Mouse (Mus musculus): ENCODE measurements around the gene Stk39. TPM values are rescaled to one million over a fixed set of nuclear protein-coding genes. Genes with fewer than 3 reads are reported as not detected.
A peak's percentile ranks its signal among the peaks of the same experiment; 100 is the strongest.
"Not testable (repeated sequence)": the region's sequence is repeated elsewhere in the genome, so short reads cannot be mapped to it uniquely, and the experiment has no call there.

Gene Stk39
- polyA plus RNA-seq, 1 experiment from 2014 or later, result 18.3 TPM

DNA sequence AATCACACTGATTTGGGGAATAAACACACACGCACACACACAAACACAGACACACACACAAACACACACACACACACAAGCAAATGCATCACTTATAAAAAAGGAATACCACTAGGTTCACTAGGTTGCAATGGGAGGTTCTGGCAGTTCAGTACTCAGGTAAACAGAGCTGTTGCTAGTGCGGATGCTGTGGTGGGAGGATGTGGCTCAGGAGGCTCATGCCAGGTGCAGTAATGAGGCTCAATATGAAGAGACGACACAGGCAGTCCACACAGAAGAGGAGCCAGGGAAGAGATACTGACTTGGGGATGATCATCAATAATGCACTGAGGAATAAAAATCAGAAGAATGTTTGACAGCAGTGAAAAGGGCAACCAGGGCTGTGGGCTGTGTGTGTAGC, 228.8 kb downstream of the Stk39 start:
- Histone ChIP-seq H3K4me1 (replicated peaks; ENCODE audit: control insufficient read depth, insufficient read depth, low read length) (no peaks in the 10 kb centered on the region), H3K9me3 (ENCODE audit: control insufficient read depth, low read length) (no peaks in the 10 kb centered on the region), H3K9ac (ENCODE audit: low read length) (no peak overlapping the region), H3K27me3 (replicated peaks; ENCODE audit: control insufficient read depth, insufficient read depth, low read length) (no peaks in the 10 kb centered on the region), H3K36me3 (ENCODE audit: control insufficient read depth, insufficient read depth, low read length) (no peaks in the 10 kb centered on the region), H3K4me2 (ENCODE audit: low read length) (no peak overlapping the region), H3K27ac (ENCODE audit: low read depth) (no peak overlapping the region), H3K4me3 (ENCODE audit: low read depth, low read length) (no peak overlapping the region)
- 81% methylated on average over 3 of the region's 3 CpGs for WGBS
- DNase-seq (ENCODE audit: low spot score) (no peak), ATAC-seq (replicated peaks; ENCODE audit: low FRiP score, low TSS enrichment, low read depth) (no peak)

DNA sequence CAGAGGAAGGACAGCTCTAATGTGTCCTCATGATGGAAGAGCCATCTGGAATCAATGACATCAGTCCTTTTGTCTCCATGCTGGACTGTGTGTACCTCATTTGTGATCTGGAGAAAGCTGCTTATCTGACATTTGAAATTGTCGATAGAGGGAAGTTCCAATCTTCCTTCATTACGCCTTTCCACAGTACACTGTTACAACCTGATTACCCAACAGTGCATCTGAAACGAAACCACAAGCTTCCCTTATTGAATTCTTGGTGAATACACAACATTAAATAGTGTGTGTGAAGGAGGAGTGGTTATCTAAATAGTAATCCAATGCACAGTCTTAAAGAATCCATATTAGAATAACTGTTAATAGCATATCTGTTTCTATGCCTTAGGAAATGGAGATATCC, 230.0 kb downstream of the Stk39 start:
- Histone ChIP-seq H3K9ac (ENCODE audit: low read length) (no peak overlapping the region), H3K4me1 (replicated peaks; ENCODE audit: control insufficient read depth, insufficient read depth, low read length) (no peaks in the 10 kb centered on the region), H3K9me3 (ENCODE audit: control insufficient read depth, low read length) (no peaks in the 10 kb centered on the region), H3K27me3 (replicated peaks; ENCODE audit: control insufficient read depth, insufficient read depth, low read length) (no peaks in the 10 kb centered on the region), H3K27ac (ENCODE audit: low read depth) (no peak overlapping the region), H3K36me3 (ENCODE audit: control insufficient read depth, insufficient read depth, low read length) (no peaks in the 10 kb centered on the region), H3K4me2 (ENCODE audit: low read length) (no peak overlapping the region), H3K4me3 (ENCODE audit: low read depth, low read length) (no peak overlapping the region)
- WGBS, result 84% methylated on average over 3 of the region's 3 CpGs
- ATAC-seq (replicated peaks; ENCODE audit: low FRiP score, low TSS enrichment, low read depth) (no peak), DNase-seq (ENCODE audit: low spot score) (no peak)

DNA sequence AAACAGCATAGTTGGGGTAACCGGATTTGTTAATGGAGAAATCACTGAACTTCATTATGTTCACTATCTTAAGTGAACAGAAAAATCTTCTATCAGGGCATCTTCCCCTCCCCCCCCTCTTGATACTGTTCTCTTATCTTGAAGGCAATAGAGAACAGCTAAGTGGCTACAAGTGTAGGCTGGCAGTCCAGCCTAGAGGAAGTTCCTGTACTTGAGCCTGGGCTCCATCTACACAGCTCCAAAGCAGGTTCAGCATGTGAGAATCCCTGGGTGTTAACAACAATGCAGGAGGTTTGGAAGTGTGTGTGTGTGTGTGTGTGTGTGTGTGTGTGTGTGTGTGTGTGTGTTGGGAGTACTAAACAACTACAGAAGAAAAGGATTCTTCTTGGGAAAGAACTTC, 230.4 kb downstream of the Stk39 start:
- Histone ChIP-seq H3K9ac (ENCODE audit: low read length) (no peak overlapping the region), H3K4me3 (ENCODE audit: low read depth, low read length) (no peak overlapping the region), H3K4me1 (replicated peaks; ENCODE audit: control insufficient read depth, insufficient read depth, low read length) (no peaks in the 10 kb centered on the region), H3K4me2 (ENCODE audit: low read length) (no peak overlapping the region), H3K27me3 (replicated peaks; ENCODE audit: control insufficient read depth, insufficient read depth, low read length) (no peaks in the 10 kb centered on the region), H3K36me3 (ENCODE audit: control insufficient read depth, insufficient read depth, low read length) (no peaks in the 10 kb centered on the region), H3K27ac (ENCODE audit: low read depth) (no peak overlapping the region), H3K9me3 (ENCODE audit: control insufficient read depth, low read length) (no peaks in the 10 kb centered on the region)
- DNase-seq (ENCODE audit: low spot score), result no peak
- ATAC-seq (replicated peaks; ENCODE audit: low FRiP score, low TSS enrichment, low read depth), result no peak
- 91% methylated on average over 1 of the region's 1 CpGs for WGBS

DNA sequence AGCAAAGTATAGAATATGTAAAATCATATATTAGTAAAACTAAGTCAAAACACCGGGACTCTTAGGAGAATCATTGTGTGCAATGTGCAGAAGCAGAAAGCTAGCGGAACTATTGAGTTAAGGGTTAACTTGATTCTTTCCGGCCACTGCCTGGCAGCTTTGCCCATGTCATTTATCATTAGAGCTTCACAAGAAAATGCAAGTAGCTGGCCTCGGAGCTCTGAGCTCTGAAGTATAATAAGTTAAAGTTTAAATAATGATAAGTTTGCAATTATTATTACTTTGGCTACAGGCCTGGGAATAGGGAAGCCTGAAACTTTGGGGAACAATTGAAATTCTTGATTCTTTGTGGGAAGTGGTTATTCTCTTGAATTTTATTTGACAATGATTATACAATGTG, 232.7 kb downstream of the Stk39 start:
- ATAC-seq (replicated peaks; ENCODE audit: low FRiP score, low TSS enrichment, low read depth); DNase-seq (ENCODE audit: low spot score); H3K4me2 ChIP-seq (ENCODE audit: low read length); H3K4me1 ChIP-seq (replicated peaks; ENCODE audit: control insufficient read depth, insufficient read depth, low read length); H3K9ac ChIP-seq (ENCODE audit: low read length); H3K27me3 ChIP-seq (replicated peaks; ENCODE audit: control insufficient read depth, insufficient read depth, low read length); H3K36me3 ChIP-seq (ENCODE audit: control insufficient read depth, insufficient read depth, low read length); H3K4me3 ChIP-seq (ENCODE audit: low read depth, low read length); H3K9me3 ChIP-seq (ENCODE audit: control insufficient read depth, low read length); H3K27ac ChIP-seq (ENCODE audit: low read depth): not testable (repeated sequence)
- WGBS, result 16% methylated on average over 4 of the region's 4 CpGs

DNA sequence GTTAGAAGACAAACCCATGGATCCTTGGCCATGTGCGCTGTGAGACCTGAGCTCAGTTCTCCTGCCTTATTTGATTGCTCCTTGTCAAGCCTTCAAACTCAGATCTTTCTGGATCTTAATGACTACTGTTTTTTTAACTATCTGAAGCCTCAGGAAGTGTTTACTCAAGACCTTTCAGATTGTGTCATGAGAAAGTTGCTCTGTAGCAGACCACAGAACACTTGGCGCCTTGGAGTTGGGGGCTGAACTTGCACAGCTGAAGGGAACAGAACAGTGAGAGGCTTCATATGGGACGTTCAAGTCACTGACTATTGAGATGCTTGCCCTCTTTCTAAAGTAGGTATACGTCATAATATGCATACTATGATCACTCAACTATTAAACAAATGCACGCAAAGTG, 239.1 kb downstream of the Stk39 start:
- DNase-seq (ENCODE audit: low spot score), result no peak
- 86% methylated on average over 5 of the region's 5 CpGs for WGBS
- H3K4me2 ChIP-seq (ENCODE audit: low read length), result no peak overlapping the region
- no peaks in the 10 kb centered on the region for H3K27me3 ChIP-seq (replicated peaks; ENCODE audit: control insufficient read depth, insufficient read depth, low read length)
- no peak overlapping the region for H3K4me3 ChIP-seq (ENCODE audit: low read depth, low read length)
- H3K9me3 ChIP-seq (ENCODE audit: control insufficient read depth, low read length), result no peaks in the 10 kb centered on the region
- no peaks in the 10 kb centered on the region for H3K4me1 ChIP-seq (replicated peaks; ENCODE audit: control insufficient read depth, insufficient read depth, low read length)
- no peak overlapping the region for H3K9ac ChIP-seq (ENCODE audit: low read length)
- H3K36me3 ChIP-seq (ENCODE audit: control insufficient read depth, insufficient read depth, low read length), result no peaks in the 10 kb centered on the region
- ATAC-seq (replicated peaks; ENCODE audit: low FRiP score, low TSS enrichment, low read depth), result no peak
- no peak overlapping the region for H3K27ac ChIP-seq (ENCODE audit: low read depth)

DNA sequence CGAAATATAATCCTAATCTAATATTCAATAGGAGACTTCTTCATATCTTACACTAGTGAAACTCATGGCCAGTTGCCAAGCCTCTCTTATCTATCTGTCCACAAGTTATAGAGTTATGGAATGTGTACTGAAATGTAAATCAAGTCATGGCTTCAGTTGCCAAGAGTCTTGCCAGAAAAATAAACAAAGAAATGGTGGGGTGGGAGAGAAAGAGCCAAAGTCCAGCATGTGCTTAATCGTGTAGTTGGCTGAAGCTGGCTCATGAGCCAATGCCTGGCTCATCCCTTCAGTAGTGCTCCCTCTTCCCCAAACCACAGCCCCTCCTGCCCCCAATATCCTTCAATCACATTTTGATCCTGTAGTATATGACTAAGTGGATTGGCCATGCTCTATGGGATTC, 242.2 kb downstream of the Stk39 start:
- no peak overlapping the region for H3K4me3 ChIP-seq (ENCODE audit: low read depth, low read length)
- no peak overlapping the region for H3K9ac ChIP-seq (ENCODE audit: low read length)
- WGBS, result 62% methylated on average over 2 of the region's 2 CpGs
- no peaks in the 10 kb centered on the region for H3K4me1 ChIP-seq (replicated peaks; ENCODE audit: control insufficient read depth, insufficient read depth, low read length)
- ATAC-seq (replicated peaks; ENCODE audit: low FRiP score, low TSS enrichment, low read depth) (no peak), DNase-seq (ENCODE audit: low spot score) (peak; percentile 48)
- no peaks in the 10 kb centered on the region for H3K9me3 ChIP-seq (ENCODE audit: control insufficient read depth, low read length)
- H3K4me2 ChIP-seq (ENCODE audit: low read length), result no peak overlapping the region
- H3K27me3 ChIP-seq (replicated peaks; ENCODE audit: control insufficient read depth, insufficient read depth, low read length), result no peaks in the 10 kb centered on the region
- H3K27ac ChIP-seq (ENCODE audit: low read depth), result no peak overlapping the region
- H3K36me3 ChIP-seq (ENCODE audit: control insufficient read depth, insufficient read depth, low read length), result no peaks in the 10 kb centered on the region

DNA sequence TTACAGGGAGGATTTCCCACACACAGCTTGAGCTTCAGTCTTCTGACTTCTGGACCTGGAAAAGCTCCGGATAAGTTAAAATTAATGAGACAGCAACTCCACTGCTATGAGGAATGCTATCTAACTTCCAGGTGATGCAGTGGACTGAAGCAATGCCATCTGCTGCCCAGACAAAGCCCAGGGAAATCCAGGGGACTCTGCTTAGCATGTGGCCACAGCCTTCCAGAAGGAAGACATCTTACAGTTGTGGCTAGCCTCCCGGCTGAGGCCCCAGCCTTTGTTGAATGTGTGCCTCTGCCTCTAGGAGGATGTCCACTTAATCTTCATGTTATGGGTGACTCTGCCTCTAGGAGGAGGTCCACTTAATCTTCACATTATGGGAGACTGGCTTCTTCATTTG, 243.0 kb downstream of the Stk39 start:
- no peak for DNase-seq (ENCODE audit: low spot score)
- 46% methylated on average over 2 of the region's 2 CpGs for WGBS
- H3K9me3 ChIP-seq (ENCODE audit: control insufficient read depth, low read length), result no peaks in the 10 kb centered on the region
- no peak overlapping the region for H3K4me2 ChIP-seq (ENCODE audit: low read length)
- no peaks in the 10 kb centered on the region for H3K27me3 ChIP-seq (replicated peaks; ENCODE audit: control insufficient read depth, insufficient read depth, low read length)
- ATAC-seq (replicated peaks; ENCODE audit: low FRiP score, low TSS enrichment, low read depth), result no peak
- no peaks in the 10 kb centered on the region for H3K36me3 ChIP-seq (ENCODE audit: control insufficient read depth, insufficient read depth, low read length)
- H3K9ac ChIP-seq (ENCODE audit: low read length), result no peak overlapping the region
- no peaks in the 10 kb centered on the region for H3K4me1 ChIP-seq (replicated peaks; ENCODE audit: control insufficient read depth, insufficient read depth, low read length)
- no peak overlapping the region for H3K27ac ChIP-seq (ENCODE audit: low read depth)
- H3K4me3 ChIP-seq (ENCODE audit: low read depth, low read length), result no peak overlapping the region

DNA sequence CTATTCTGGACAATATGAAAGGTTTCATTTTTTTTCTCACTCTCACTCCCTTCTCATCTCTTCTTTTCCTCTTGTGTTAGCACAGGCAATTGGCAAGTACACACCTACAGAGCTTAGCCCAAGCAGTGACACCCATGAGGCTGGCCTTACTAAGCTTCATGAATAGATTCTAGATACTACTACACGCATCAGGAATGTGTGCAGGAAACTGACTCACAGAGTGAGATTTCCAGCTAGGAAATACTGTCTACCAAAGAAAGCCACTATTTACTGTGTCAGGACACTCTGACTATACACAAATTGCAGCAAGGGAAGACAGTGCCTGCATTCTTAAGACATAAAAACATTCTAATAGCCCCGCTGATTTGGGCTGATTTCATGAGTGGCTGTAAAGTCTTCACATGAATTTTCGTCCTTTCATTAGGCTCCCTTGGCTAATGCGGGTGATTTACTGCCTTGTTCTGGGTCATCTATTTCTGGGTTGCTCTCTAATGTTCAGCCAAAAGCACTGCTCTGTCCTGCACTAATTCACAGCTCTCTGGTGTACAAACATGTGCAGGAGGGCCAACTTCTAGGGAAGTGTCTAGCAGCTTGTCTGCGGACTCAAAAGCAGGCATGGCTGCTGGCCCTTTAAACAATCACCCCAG, 249.7 kb downstream of the Stk39 start:
- 41% methylated on average over 5 of the region's 5 CpGs for WGBS
- peaks cover 5% of the 10 kb centered on the region for H3K36me3 ChIP-seq (ENCODE audit: control insufficient read depth, insufficient read depth, low read length)
- H3K4me1 ChIP-seq (replicated peaks; ENCODE audit: control insufficient read depth, insufficient read depth, low read length), result no peaks in the 10 kb centered on the region
- H3K9ac ChIP-seq (ENCODE audit: low read length), result no peak overlapping the region
- H3K4me2 ChIP-seq (ENCODE audit: low read length), result no peak overlapping the region
- no peak overlapping the region for H3K4me3 ChIP-seq (ENCODE audit: low read depth, low read length)
- DNase-seq (ENCODE audit: low spot score) (no peak), ATAC-seq (replicated peaks; ENCODE audit: low FRiP score, low TSS enrichment, low read depth) (no peak)
- no peaks in the 10 kb centered on the region for H3K9me3 ChIP-seq (ENCODE audit: control insufficient read depth, low read length)
- no peaks in the 10 kb centered on the region for H3K27me3 ChIP-seq (replicated peaks; ENCODE audit: control insufficient read depth, insufficient read depth, low read length)
- H3K27ac ChIP-seq (ENCODE audit: low read depth), result no peak overlapping the region

DNA sequence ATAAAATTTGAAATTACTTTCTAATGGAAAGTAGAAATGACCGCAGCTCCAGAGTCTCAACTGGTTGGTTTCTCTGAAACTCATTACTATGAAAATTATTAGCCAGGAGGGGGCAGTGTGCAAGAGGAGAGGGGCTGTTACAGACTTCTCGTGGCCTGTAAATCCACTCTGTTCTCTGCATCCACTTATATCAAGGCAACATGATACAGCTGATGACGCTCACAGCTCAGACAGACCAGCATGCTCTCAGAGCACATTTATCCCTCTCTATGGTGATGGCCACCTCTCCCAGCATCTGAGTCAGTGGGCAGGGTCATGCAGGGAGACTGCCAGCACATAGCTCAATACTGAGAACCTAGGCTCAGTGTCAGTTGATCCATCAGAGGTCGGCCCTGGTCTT, 250.8 kb downstream of the Stk39 start:
- H3K4me2 ChIP-seq (ENCODE audit: low read length), result no peak overlapping the region
- H3K4me3 ChIP-seq (ENCODE audit: low read depth, low read length), result no peak overlapping the region
- no peaks in the 10 kb centered on the region for H3K4me1 ChIP-seq (replicated peaks; ENCODE audit: control insufficient read depth, insufficient read depth, low read length)
- no peak overlapping the region for H3K27ac ChIP-seq (ENCODE audit: low read depth)
- H3K36me3 ChIP-seq (ENCODE audit: control insufficient read depth, insufficient read depth, low read length), result peaks cover 5% of the 10 kb centered on the region
- H3K9me3 ChIP-seq (ENCODE audit: control insufficient read depth, low read length), result no peaks in the 10 kb centered on the region
- no peak overlapping the region for H3K9ac ChIP-seq (ENCODE audit: low read length)
- WGBS, result 68% methylated on average over 4 of the region's 4 CpGs
- no peaks in the 10 kb centered on the region for H3K27me3 ChIP-seq (replicated peaks; ENCODE audit: control insufficient read depth, insufficient read depth, low read length)
- DNase-seq (ENCODE audit: low spot score) (no peak), ATAC-seq (replicated peaks; ENCODE audit: low FRiP score, low TSS enrichment, low read depth) (no peak)

Data from intestine, embryonic 14.5 days (tissue).